Mouse (Mus musculus): ENCODE data around the gene Gp1ba.

DNA sequence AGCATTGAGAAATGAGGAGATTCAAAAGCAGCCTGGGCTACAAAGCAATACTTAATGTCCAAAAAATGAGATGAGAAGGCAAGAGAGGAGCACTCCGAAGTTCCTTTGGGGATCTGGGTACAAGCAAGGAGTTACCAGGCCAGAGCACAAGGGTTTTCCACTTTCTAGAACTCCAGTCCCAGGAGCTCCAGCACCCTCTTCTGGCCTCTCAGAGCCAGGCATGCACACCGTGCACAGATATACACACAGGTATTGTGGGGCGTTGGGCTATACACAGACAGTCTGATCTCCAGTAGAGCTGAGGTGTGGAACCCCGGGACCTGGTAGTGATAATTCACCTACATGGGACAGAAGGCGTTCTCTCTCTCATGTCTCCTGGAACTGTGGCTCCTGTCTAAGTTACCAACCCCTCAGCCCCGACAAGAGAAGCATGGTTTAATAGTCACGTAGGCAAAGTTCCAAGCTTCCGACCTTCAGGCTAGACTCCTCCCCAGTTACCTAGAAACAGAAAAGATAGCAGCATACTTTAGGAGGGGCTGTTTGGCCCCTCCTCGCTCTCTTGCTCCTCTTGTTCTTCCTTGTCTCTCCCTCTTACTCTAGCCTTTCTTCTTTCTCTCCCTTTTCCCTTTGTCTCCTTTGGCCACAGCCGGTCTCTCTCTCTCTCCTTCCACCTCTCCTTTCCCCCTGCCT, 15.7 kb upstream of the Gp1ba start:
- no peak for TF ChIP-seq E2F4 (IDR thresholded peaks at IDR 0.05; ENCODE audit: insufficient replicate concordance, low read depth, low read length)
- peak; percentile 32; the same call in 1 of the 2 replicates for TF ChIP-seq NELFE (IDR thresholded peaks at IDR 0.05; ENCODE audit: low read depth, low read length)
- TF ChIP-seq CTCF (conservative IDR thresholded peaks at IDR 0.05 in 1 of 2, IDR thresholded peaks at IDR 0.05 in 1 of 2; ENCODE audit: low read depth in 2 of 2, low read length in 2 of 2) = peak; percentile 22 to 71; a peak in 3 of 4 replicates
- no peak for TF ChIP-seq TBP (conservative IDR thresholded peaks at IDR 0.05; ENCODE audit: low read depth, low read length)
- TF ChIP-seq MAFK (IDR thresholded peaks at IDR 0.05; ENCODE audit: insufficient replicate concordance, low read length) = no peak

All from CH12.LX (cell line).